Mouse (Mus musculus) lung, embryonic 14.5 days (tissue): ENCODE data around the gene Nfatc2. TPM values are rescaled to one million over a fixed set of nuclear protein-coding genes. Genes with fewer than 3 reads are reported as not detected.
A peak's percentile ranks its signal among the peaks of the same experiment; 100 is the strongest.

Experiments
- ATAC-seq: fragments of 200-750 bp; cut with Nextera tagmentation; 2 replicates; pipeline ENCODE4 v1.8.0; 2017; ENCODE audit warnings: mild to moderate bottlenecking, moderate TSS enrichment, moderate library complexity; ENCODE audit not compliant: insufficient read depth
- DNase-seq: peaks from one replicate; pipeline ENCODE4 v3.0.0-alpha.2; 2015
- H3K27ac ChIP-seq: fragments of 300-500 bp; sonication (generic); 2 replicates; pipeline ENCODE4 v1.5.1; 2014; ENCODE audit warnings: low read depth, mild to moderate bottlenecking, moderate library complexity
- H3K27me3 ChIP-seq: fragments of 300-500 bp; sonication (generic); 2 replicates; pipeline ENCODE4 v1.6.1; 2014; ENCODE audit warnings: low read length, control low read depth; ENCODE audit not compliant: insufficient read depth
- H3K36me3 ChIP-seq: fragments of 300-500 bp; sonication (generic); 2 replicates; pipeline ENCODE4 v1.6.1; 2014; ENCODE audit warnings: control low read depth; ENCODE audit not compliant: insufficient read depth
- H3K4me1 ChIP-seq: fragments of 300-500 bp; sonication (generic); 2 replicates; pipeline ENCODE4 v1.6.1; 2014; ENCODE audit warnings: antibody characterized with exemption, control low read depth; ENCODE audit not compliant: insufficient read depth
- H3K4me2 ChIP-seq: fragments of 300-500 bp; sonication (generic); 2 replicates; pipeline ENCODE4 v1.6.1; 2014; ENCODE audit warnings: mild to moderate bottlenecking
- H3K4me3 ChIP-seq: fragments of 300-500 bp; sonication (generic); 2 replicates; pipeline ENCODE4 v1.5.1; 2014; ENCODE audit warnings: low read depth, low read length
- H3K9ac ChIP-seq: fragments of 300-500 bp; sonication (generic); 2 replicates; pipeline ENCODE4 v1.6.1; 2014
- H3K9me3 ChIP-seq: fragments of 300-500 bp; sonication (generic); 2 replicates; pipeline ENCODE4 v1.6.1; 2016; ENCODE audit warnings: low read depth, low read length, control low read depth
- CTCF ChIP-seq: IDR thresholded peaks from 2 replicates; pipeline ENCODE4 v1.5.1; 2016; ENCODE audit warnings: antibody characterized with exemption, low read depth
- WGBS: fragments of 180-500 bp; shearing (Covaris S2); extraction: QIAGEN DNeasy Blood & Tissue Kit; methylation state at CpG from one replicate; pipeline ENCODE4 v1.1.7; 2014; 5-methylcytosine and 5-hydroxymethylcytosine counted together
- polyA plus RNA-seq: library from polyadenylated mRNA; unstranded; fragments of >200 nt; fragmentation: Nextera tagmentation; extraction: Ambion mirVana; gene quantifications from 2 replicates; pipeline ENCODE4 v1.2.1, GENCODE M21; 2014

Nfatc2 gene
- polyA plus RNA-seq, 1 experiment from 2014 or later: 2.3 TPM

DNA sequence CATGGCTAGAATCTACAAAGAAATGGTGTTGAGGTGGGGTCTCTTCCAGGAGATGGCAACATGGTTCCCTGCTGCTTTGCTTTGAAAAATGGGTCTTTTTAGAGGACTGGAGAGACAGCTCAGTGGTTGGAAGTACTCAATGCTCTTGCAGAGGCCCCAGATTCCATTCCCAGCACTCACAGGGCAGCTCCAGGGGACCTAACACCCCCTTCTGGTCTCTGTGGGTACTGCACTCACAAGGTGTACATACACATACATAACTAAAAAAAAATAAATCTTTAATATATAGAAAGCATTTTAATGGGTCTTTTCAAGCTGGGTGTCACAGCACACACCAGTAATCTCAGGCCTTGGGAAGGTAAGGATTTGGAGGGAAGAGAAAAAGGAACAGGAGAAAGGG is 89.9 kb downstream of the Nfatc2 start:
- no peak for DNase-seq
- Histone ChIP-seq H3K4me1 (no peaks in the 10 kb centered on the region), H3K4me3 (no peak overlapping the region), H3K9me3 (no peaks in the 10 kb centered on the region), H3K27me3 (no peaks in the 10 kb centered on the region), H3K9ac (no peak overlapping the region), H3K4me2 (no peak overlapping the region), H3K36me3 (no peaks in the 10 kb centered on the region), H3K27ac (no peak overlapping the region)
- ATAC-seq: no peak
- no peak for TF ChIP-seq CTCF

DNA sequence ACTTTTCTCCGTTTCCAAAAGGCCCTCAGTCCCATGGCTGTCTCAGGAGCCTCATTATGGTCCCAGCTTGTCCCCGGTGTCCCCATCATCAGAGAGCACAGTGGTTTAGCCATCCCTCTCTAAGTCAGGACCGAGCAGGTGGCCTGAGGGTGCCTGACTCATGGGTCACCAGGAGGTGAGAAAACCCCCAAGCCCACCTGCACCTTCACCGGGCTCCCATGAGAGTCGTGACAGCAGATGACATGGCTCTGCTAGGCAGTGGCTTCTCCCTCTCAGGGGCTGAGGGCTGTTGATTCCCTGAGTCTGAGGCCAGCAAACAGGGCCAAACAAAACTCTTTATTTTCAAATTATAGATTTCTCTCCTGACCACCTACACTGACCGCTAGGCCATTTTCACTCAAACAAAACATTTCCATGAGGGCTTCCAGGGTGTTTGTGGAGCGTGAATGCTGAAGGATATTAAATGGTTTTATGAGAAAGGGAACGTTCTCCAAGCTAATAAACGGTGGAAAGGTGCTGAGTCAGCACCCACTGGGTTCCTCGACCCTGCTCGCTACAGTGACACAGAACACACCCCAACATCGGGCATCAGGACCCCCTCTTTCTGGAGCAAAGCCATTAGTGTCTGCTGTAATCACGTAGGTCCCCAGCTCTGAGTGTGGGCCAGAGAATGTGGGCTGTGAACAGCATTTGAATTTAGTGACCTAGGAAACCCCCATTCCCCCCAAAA is 92.8 kb downstream of the Nfatc2 start:
- H3K9me3 ChIP-seq: no peaks in the 10 kb centered on the region
- DNase-seq (no peak), ATAC-seq (no peak)
- H3K27ac ChIP-seq: no peak overlapping the region
- H3K4me3 ChIP-seq: no peak overlapping the region
- no peaks in the 10 kb centered on the region for H3K4me1 ChIP-seq
- whole genome bisulfite sequencing: 75% methylated on average over 13 of the region's 13 CpGs
- no peak overlapping the region for H3K9ac ChIP-seq
- no peaks in the 10 kb centered on the region for H3K27me3 ChIP-seq
- TF ChIP-seq CTCF: no peak
- H3K36me3 ChIP-seq: no peaks in the 10 kb centered on the region
- H3K4me2 ChIP-seq: no peak overlapping the region

DNA sequence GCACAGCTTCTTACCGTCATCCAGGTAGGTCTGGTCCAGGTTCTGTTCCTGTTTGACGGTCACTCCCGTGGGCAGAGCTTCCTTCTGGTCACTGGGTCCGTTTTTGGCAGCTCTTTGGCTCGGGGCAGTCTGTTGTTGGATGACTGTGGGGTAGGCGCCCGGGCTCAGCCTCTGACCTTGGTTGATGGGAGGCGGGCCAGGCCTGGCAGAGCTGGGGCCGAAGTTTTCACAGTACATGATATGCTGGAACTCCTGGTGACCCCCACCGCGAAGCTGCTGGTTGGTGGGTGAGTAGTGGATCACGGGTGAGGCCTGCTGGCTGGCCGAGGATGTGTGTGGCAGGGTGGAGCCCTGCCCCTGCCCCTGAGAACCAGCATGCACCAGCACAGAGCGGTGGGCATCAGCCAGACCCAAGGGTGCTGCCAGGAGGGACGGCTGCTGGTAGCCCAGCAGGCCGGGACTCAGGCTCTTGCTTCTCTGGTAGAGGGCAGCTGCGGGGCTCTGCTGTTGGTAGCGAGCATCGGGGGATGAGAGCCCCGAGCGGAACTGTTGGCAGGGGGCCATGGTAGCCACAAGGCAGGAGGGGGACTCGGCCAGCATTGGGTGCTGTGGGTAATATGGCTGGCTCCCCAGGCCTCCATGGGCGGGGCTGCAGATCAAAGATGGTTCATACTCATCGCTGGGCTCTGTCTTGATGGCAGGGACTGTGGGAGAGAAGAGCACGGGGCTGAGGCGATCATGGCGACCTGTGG is 96.8 kb downstream of the Nfatc2 start:
- Histone ChIP-seq H3K27ac (no peak overlapping the region), H3K9me3 (no peaks in the 10 kb centered on the region), H3K27me3 (no peaks in the 10 kb centered on the region), H3K4me3 (no peak overlapping the region), H3K4me1 (no peaks in the 10 kb centered on the region), H3K4me2 (no peak overlapping the region), H3K36me3 (no peaks in the 10 kb centered on the region), H3K9ac (no peak overlapping the region)
- ATAC-seq (no peak), DNase-seq (no peak)
- WGBS: 75% methylated on average over 27 of the region's 27 CpGs
- TF ChIP-seq CTCF: no peak

DNA sequence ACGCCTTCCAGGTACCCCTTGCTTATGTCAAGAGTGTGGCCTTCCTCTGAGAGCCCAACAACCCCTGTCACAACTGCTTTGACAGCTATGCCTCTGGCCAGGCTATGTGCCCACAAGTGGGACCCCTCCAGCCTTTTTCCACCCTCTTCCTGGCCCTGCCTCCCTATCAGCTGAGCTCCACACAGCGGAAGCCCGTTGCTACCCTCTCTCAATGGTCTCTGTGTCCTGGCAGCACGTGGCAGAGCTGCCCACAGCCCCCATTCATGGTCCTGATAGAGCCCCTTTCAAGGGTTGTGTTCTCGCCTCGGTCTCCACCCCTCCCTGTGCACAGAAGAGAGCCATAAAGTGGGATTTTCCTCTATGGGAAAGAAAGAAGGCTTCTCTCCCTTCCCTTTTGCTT is 97.7 kb downstream of the Nfatc2 start:
- 66% methylated on average over 6 of the region's 6 CpGs for WGBS
- no peak for DNase-seq
- no peak for ATAC-seq
- Histone ChIP-seq H3K9me3 (no peaks in the 10 kb centered on the region), H3K36me3 (no peaks in the 10 kb centered on the region), H3K27ac (no peak overlapping the region), H3K9ac (no peak overlapping the region), H3K4me2 (no peak overlapping the region), H3K4me3 (no peak overlapping the region), H3K27me3 (no peaks in the 10 kb centered on the region), H3K4me1 (no peaks in the 10 kb centered on the region)
- no peak for TF ChIP-seq CTCF

DNA sequence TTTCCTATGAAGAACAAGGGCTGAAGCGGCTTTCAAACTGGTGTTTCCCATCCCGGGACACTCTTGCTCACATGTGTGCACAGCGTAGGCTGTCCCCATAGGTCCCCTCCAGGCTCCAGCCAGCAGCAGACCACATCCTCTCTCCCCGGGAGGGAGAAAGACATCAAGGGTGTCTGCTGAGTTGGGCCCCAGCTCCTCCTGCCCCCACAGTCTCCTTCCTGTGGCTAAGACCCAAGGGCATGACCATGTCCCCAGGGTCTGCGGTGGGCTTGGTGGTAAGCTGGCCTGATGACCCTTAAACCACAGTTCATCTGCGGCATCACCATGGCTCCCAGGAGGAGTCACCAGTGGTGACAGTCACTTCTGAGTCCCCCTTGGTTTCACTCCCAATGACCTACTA is 100.7 kb downstream of the Nfatc2 start:
- no peak for TF ChIP-seq CTCF
- no peaks in the 10 kb centered on the region for H3K4me1 ChIP-seq
- no peak overlapping the region for H3K4me2 ChIP-seq
- no peaks in the 10 kb centered on the region for H3K27me3 ChIP-seq
- H3K9ac ChIP-seq: no peak overlapping the region
- DNase-seq (no peak), ATAC-seq (no peak)
- no peak overlapping the region for H3K4me3 ChIP-seq
- no peaks in the 10 kb centered on the region for H3K9me3 ChIP-seq
- H3K27ac ChIP-seq: no peak overlapping the region
- 74% methylated on average over 6 of the region's 6 CpGs for WGBS
- no peaks in the 10 kb centered on the region for H3K36me3 ChIP-seq

DNA sequence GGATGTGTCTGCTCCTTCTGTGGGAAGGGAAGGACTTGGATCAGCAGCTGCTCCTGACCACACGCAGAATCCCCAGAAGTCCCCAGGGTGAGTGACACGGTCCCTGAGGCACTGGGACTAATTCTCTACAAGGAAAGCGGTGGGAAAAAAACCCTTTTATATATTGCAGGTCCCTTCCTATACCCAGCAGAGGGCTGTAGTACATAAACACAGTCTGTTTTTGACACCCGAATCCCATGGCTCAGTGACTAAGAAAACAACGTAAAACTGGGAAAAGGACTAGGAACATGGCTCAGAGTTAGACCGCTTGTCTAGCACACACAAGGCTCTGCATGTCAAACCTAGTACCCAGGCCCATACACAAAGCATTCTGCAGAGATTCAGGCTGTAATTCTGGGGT is 101.2 kb downstream of the Nfatc2 start:
- DNase-seq (peak; percentile 13), ATAC-seq (no peak)
- H3K27me3 ChIP-seq: no peaks in the 10 kb centered on the region
- H3K4me2 ChIP-seq: no peak overlapping the region
- H3K27ac ChIP-seq: no peak overlapping the region
- TF ChIP-seq CTCF: no peak
- no peak overlapping the region for H3K4me3 ChIP-seq
- H3K9me3 ChIP-seq: no peaks in the 10 kb centered on the region
- no peaks in the 10 kb centered on the region for H3K36me3 ChIP-seq
- H3K9ac ChIP-seq: no peak overlapping the region
- WGBS: 72% methylated on average over 6 of the region's 6 CpGs
- H3K4me1 ChIP-seq: no peaks in the 10 kb centered on the region

DNA sequence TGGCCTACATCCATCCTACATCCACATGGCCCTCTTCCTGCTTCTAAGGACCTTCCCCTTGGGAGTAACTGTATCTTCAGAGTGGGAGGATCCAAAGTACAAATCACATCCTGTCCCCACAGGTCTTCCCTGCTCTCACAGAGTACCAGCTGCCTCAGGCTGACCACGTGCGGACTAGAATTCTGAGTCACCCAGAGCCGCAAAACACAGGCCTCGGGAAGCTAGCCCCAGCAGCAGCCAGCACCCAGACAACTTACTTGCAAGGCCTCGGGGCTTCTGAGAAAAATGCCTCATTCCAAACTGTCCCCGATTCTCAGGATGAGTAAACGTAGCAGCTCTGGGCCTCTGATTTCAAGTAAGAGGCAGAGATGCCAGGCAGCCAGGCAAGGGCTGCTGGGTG is 109.7 kb downstream of the Nfatc2 start:
- no peaks in the 10 kb centered on the region for H3K9me3 ChIP-seq
- H3K9ac ChIP-seq: no peak overlapping the region
- DNase-seq: peak; percentile 10
- 57% methylated on average over 7 of the region's 7 CpGs for WGBS
- TF ChIP-seq CTCF: no peak
- ATAC-seq: no peak
- no peaks in the 10 kb centered on the region for H3K27me3 ChIP-seq
- H3K4me3 ChIP-seq: no peak overlapping the region
- H3K4me2 ChIP-seq: no peak overlapping the region
- H3K36me3 ChIP-seq: no peaks in the 10 kb centered on the region
- H3K27ac ChIP-seq: no peak overlapping the region
- H3K4me1 ChIP-seq: no peaks in the 10 kb centered on the region
